ENCODE assay signal across 9 mouse cellular contexts in the genomic region with DNA sequence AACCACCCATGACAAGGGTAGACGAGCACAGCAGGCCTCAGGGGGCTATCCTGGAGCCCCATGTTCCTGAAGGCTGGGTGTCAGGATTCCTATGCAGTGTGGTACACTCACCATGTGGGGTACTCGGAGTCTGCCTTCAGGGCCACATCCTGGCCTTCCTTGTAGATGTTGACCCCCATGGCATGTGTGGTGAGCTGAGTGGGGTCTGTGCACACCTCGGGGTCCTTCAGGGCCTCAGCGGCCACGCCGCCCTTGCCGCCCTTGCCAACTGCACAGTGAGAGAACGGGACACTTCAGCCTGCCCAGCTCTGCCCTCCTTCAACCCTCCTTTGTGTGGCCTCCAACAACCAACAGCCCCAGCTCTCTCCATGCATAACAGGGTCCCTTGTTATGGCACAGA. TPM values are rescaled to one million over a fixed set of nuclear protein-coding genes. Genes with fewer than 3 reads are reported as not detected.
DNase-seq lines count a peak whose midpoint lies in the region; ATAC-seq lines count a peak whose summit lies in the region.
"Had no signal": no experiment of that assay in that cellular context is flagged by ENCODE, and none has a peak within 500 bp of the region (broad histone marks: within the 10 kb centered on the region; RNA-seq: fewer than 3 reads in every experiment).

No protein-coding gene starts in this region.

- H3K9me3 ChIP-seq in liver, embryonic 11.5 days (ENCODE audit: control insufficient read depth, low read length): no peaks in the 10 kb centered on the region
- no peaks in the 10 kb centered on the region for H3K9me3 ChIP-seq in forebrain, embryonic 11.5 days (ENCODE audit: control insufficient read depth, low read length)
- H3K9me3 ChIP-seq in limb, embryonic 13.5 days: peaks cover 3% of the 10 kb centered on the region
- H3K9me3 ChIP-seq in neural tube, embryonic 15.5 days (replicated peaks): no peaks in the 10 kb centered on the region

- H3K4me2 ChIP-seq in liver, embryonic 11.5 days: peak overlapping the region; percentile 82
- H3K4me2 ChIP-seq in forebrain, embryonic 11.5 days (ENCODE audit: low read depth, low read length, severe bottlenecking): peak overlapping the region; percentile 52; the same call in 1 of the 2 replicates
- peak overlapping the region; percentile 74 for H3K4me2 ChIP-seq in limb, embryonic 13.5 days (replicated peaks)
- H3K4me2 ChIP-seq in neural tube, embryonic 15.5 days: peak overlapping the region; percentile 66

- no peak for DNase-seq in liver, embryonic 11.5 days (ENCODE audit: low spot score)
- no peak for DNase-seq in liver
- no peak for DNase-seq in forebrain, embryonic 11.5 days (ENCODE audit: low spot score)
- DNase-seq in layer of hippocampus, adult 9-10 months (ENCODE audit: low spot score): no peak
- no peak for DNase-seq in cerebellum, adult 9-10 months
- DNase-seq in right cerebral cortex, adult 2 months (ENCODE audit: low spot score in 2 of 2): no peak
- DNase-seq: layer of hippocampus, postnatal 36 days had no signal

- no peak for ATAC-seq in liver, embryonic 11.5 days (replicated peaks; ENCODE audit: low FRiP score)
- no peak for ATAC-seq in forebrain, embryonic 11.5 days (replicated peaks; ENCODE audit: low FRiP score)
- ATAC-seq in limb, embryonic 13.5 days (ENCODE audit: low FRiP score, low read depth): no peak
- ATAC-seq in neural tube, embryonic 15.5 days (ENCODE audit: low FRiP score): no peak

- WGBS in liver, embryonic 11.5 days: 93% methylated on average over 8 of the region's 8 CpGs
- 95% methylated on average over 8 of the region's 8 CpGs for WGBS in forebrain, embryonic 11.5 days
- WGBS in limb, embryonic 13.5 days: 95% methylated on average over 8 of the region's 8 CpGs
- WGBS in neural tube, embryonic 15.5 days: 98% methylated on average over 8 of the region's 8 CpGs

- no peak overlapping the region for H3K27ac ChIP-seq in liver, embryonic 11.5 days (ENCODE audit: low read depth, low read length)
- no peak overlapping the region for H3K27ac ChIP-seq in forebrain, embryonic 11.5 days (ENCODE audit: low read depth, low read length)
- H3K27ac ChIP-seq in limb, embryonic 13.5 days: no peak overlapping the region
- H3K27ac ChIP-seq in neural tube, embryonic 15.5 days (replicated peaks): no peak overlapping the region

- peaks cover 27% of the 10 kb centered on the region for H3K36me3 ChIP-seq in liver, embryonic 11.5 days (ENCODE audit: control insufficient read depth, insufficient read depth, low read length)
- H3K36me3 ChIP-seq in forebrain, embryonic 11.5 days (ENCODE audit: control insufficient read depth, insufficient read depth, low read length): peaks cover 2% of the 10 kb centered on the region; the same call in 1 of the 2 replicates
- peaks cover 63% of the 10 kb centered on the region for H3K36me3 ChIP-seq in limb, embryonic 13.5 days
- H3K36me3 ChIP-seq in neural tube, embryonic 15.5 days: peaks cover 43% of the 10 kb centered on the region

- H3K27me3 ChIP-seq in liver, embryonic 11.5 days (replicated peaks; ENCODE audit: control insufficient read depth, insufficient read depth, low read length): peaks cover under 1% of the 10 kb centered on the region; the same call in 1 of the 2 replicates
- no peaks in the 10 kb centered on the region for H3K27me3 ChIP-seq in forebrain, embryonic 11.5 days (ENCODE audit: control insufficient read depth, insufficient read depth, low read length)
- peaks cover 5% of the 10 kb centered on the region for H3K27me3 ChIP-seq in limb, embryonic 13.5 days
- H3K27me3 ChIP-seq in neural tube, embryonic 15.5 days (replicated peaks): 0 out of 2 replicates have a peak, but pooled peaks cover under 1% of the 10 kb centered on the region

- peaks cover 9% of the 10 kb centered on the region for H3K4me1 ChIP-seq in liver, embryonic 11.5 days (replicated peaks; ENCODE audit: control insufficient read depth, insufficient read depth, low read length)
- peaks cover 9% of the 10 kb centered on the region; the same call in 1 of the 2 replicates for H3K4me1 ChIP-seq in forebrain, embryonic 11.5 days (replicated peaks; ENCODE audit: control insufficient read depth, insufficient read depth, low read length)
- H3K4me1 ChIP-seq in limb, embryonic 13.5 days: peaks cover 21% of the 10 kb centered on the region
- H3K4me1 ChIP-seq in neural tube, embryonic 15.5 days: peaks cover 39% of the 10 kb centered on the region

- peak overlapping the region; percentile 80; the same call in 1 of the 2 replicates for H3K9ac ChIP-seq in liver, embryonic 11.5 days (ENCODE audit: low read depth, low read length)
- peak overlapping the region; percentile 33; the same call in 1 of the 2 replicates for H3K9ac ChIP-seq in forebrain, embryonic 11.5 days (ENCODE audit: low read length)
- H3K9ac ChIP-seq in limb, embryonic 13.5 days: peak overlapping the region; percentile 78
- peak overlapping the region; percentile 80; the same call in 1 of the 2 replicates for H3K9ac ChIP-seq in neural tube, embryonic 15.5 days (replicated peaks)

- H3K4me3 ChIP-seq in liver, embryonic 11.5 days (ENCODE audit: low read depth, low read length): peak overlapping the region; percentile 69
- no peak overlapping the region for H3K4me3 ChIP-seq in forebrain, embryonic 11.5 days (ENCODE audit: low read depth, low read length)
- peak overlapping the region; percentile 75 for H3K4me3 ChIP-seq in limb, embryonic 13.5 days
- peak overlapping the region; percentile 88 for H3K4me3 ChIP-seq in neural tube, embryonic 15.5 days (replicated peaks)

RNA-seq across cellular contexts. Expression of gene Mrpl54, which starts 1.2 kb away (rescaled TPM):
- 226 and 233 TPM in 2 replicates for polyA plus RNA-seq in liver, embryonic 11.5 days (2014; fragmentation: Nextera tagmentation; extraction: Ambion mirVana)
- polyA plus RNA-seq in forebrain, embryonic 11.5 days (2014; fragmentation: Nextera tagmentation; extraction: Ambion mirVana): 147 and 154 TPM in 2 replicates
- polyA plus RNA-seq in limb, embryonic 13.5 days (2015; fragmentation: Nextera tagmentation; extraction: Ambion mirVana): 206 and 213 TPM in 2 replicates
- 155 and 160 TPM in 2 replicates for polyA plus RNA-seq in neural tube, embryonic 15.5 days (2015; fragmentation: Nextera tagmentation; extraction: Ambion mirVana)

RNA-seq across cellular contexts. Expression of gene Apba3, which starts 1.2 kb away (rescaled TPM):
- polyA plus RNA-seq in liver, embryonic 11.5 days (2014; fragmentation: Nextera tagmentation; extraction: Ambion mirVana): 47.5 and 55.0 TPM in 2 replicates
- polyA plus RNA-seq in forebrain, embryonic 11.5 days (2014; fragmentation: Nextera tagmentation; extraction: Ambion mirVana): 36.2 and 42.0 TPM in 2 replicates
- polyA plus RNA-seq in limb, embryonic 13.5 days (2015; fragmentation: Nextera tagmentation; extraction: Ambion mirVana): 63.3 and 63.5 TPM in 2 replicates
- 38.0 and 39.1 TPM in 2 replicates for polyA plus RNA-seq in neural tube, embryonic 15.5 days (2015; fragmentation: Nextera tagmentation; extraction: Ambion mirVana)

RNA-seq across cellular contexts. Expression of gene Matk, which starts 12.8 kb away (rescaled TPM):
- 2.1 TPM in 2 replicates for polyA plus RNA-seq in liver, embryonic 11.5 days (2014; fragmentation: Nextera tagmentation; extraction: Ambion mirVana)
- polyA plus RNA-seq in forebrain, embryonic 11.5 days (2014; fragmentation: Nextera tagmentation; extraction: Ambion mirVana): 2.6 and 4.0 TPM in 2 replicates
- 4.7 and 5.4 TPM in 2 replicates for polyA plus RNA-seq in limb, embryonic 13.5 days (2015; fragmentation: Nextera tagmentation; extraction: Ambion mirVana)
- polyA plus RNA-seq in neural tube, embryonic 15.5 days (2015; fragmentation: Nextera tagmentation; extraction: Ambion mirVana): 37.1 and 48.3 TPM in 2 replicates

RNA-seq across cellular contexts. Expression of gene Tjp3, which starts 25.8 kb away (rescaled TPM):
- polyA plus RNA-seq in liver, embryonic 11.5 days (2014; fragmentation: Nextera tagmentation; extraction: Ambion mirVana): 1.8 TPM in 2 replicates
- 10.1 and 11.9 TPM in 2 replicates for polyA plus RNA-seq in forebrain, embryonic 11.5 days (2014; fragmentation: Nextera tagmentation; extraction: Ambion mirVana)
- polyA plus RNA-seq in limb, embryonic 13.5 days (2015; fragmentation: Nextera tagmentation; extraction: Ambion mirVana): 2.6 and 2.9 TPM in 2 replicates
- polyA plus RNA-seq in neural tube, embryonic 15.5 days (2015; fragmentation: Nextera tagmentation; extraction: Ambion mirVana): 4.1 and 7.9 TPM in 2 replicates

RNA-seq across cellular contexts. Expression of gene Pip5k1c, which starts 27.2 kb away (rescaled TPM):
- polyA plus RNA-seq in liver, embryonic 11.5 days (2014; fragmentation: Nextera tagmentation; extraction: Ambion mirVana): 40.0 and 42.5 TPM in 2 replicates
- 74.1 and 74.9 TPM in 2 replicates for polyA plus RNA-seq in forebrain, embryonic 11.5 days (2014; fragmentation: Nextera tagmentation; extraction: Ambion mirVana)
- 51.5 and 58.5 TPM in 2 replicates for polyA plus RNA-seq in limb, embryonic 13.5 days (2015; fragmentation: Nextera tagmentation; extraction: Ambion mirVana)
- polyA plus RNA-seq in neural tube, embryonic 15.5 days (2015; fragmentation: Nextera tagmentation; extraction: Ambion mirVana): 116 and 124 TPM in 2 replicates
